Mouse (Mus musculus): Measurements from ENCODE around the gene Plac1.

Plac1 gene

GRCm38 (mm10) chrX:53201616-53202015 is 38.3 kb downstream of the Plac1 start:
- in situ Hi-C loops (cut with MseI, MboI), result no loop called here

DNA sequence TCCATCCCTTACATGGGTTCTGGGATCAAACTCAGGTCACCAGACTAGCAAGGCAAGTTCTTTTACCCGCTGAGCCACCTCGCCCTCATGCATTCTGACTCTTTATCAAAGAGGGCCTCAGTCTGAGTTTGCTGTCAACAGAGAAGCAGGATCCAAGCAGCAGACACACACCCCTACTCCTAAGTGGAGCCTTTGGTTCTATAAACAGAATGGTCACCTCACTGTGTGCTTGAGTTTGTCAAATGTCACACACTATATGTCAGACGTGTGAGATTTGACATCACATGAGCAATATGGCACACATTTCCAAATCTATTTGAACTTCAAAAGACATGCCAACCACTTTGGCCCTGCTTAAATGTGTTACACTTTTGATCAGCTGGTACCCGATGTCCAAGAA is 42.2 kb downstream of the Plac1 start:
- in situ Hi-C loops (cut with MseI, MboI), result no loop called here

GRCm38 (mm10) chrX:53196392-53196791 is 43.5 kb downstream of the Plac1 start:
- in situ Hi-C loops (cut with MseI, MboI), result no loop called here

GRCm38 (mm10) chrX:53188692-53189091 is 51.2 kb downstream of the Plac1 start:
- in situ Hi-C loops (cut with MseI, MboI), result no loop called here

DNA sequence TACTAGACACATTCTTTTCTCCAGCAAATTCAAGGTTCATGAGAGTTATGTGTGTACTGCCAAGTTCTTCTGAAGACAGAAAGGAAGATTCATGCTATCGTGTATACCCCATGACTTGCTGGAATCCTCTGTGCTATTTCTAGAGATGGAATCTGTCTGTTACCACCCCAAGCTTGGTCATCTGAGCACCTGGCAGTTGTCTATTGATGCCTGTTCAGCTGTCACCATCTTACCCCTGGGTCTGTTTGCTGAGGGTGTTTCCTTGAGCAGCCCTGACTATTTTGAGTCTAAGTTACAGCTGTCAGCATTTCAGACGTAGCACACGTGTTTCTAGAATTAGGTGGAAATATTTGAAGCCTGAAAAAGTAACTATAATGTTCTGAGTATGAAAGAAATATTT is 60.1 kb downstream of the Plac1 start:
- in situ Hi-C loops (cut with MseI, MboI), result no loop called here

- in situ Hi-C loops (cut with MseI, MboI), result no loop called here
Measured at GRCm38 (mm10) chrX:53176296-53176695, 63.6 kb downstream of the Plac1 start.

- in situ Hi-C loops (cut with MseI, MboI), result no loop called here
Measured at GRCm38 (mm10) chrX:53168623-53169022, 71.3 kb downstream of the Plac1 start.

- in situ Hi-C loops (cut with MseI, MboI), result no loop called here
Measured at GRCm38 (mm10) chrX:53166901-53167525, 72.9 kb downstream of the Plac1 start.

GRCm38 (mm10) chrX:53166251-53166900 is 73.5 kb downstream of the Plac1 start:
- in situ Hi-C loops (cut with MseI, MboI), result no loop called here

DNA sequence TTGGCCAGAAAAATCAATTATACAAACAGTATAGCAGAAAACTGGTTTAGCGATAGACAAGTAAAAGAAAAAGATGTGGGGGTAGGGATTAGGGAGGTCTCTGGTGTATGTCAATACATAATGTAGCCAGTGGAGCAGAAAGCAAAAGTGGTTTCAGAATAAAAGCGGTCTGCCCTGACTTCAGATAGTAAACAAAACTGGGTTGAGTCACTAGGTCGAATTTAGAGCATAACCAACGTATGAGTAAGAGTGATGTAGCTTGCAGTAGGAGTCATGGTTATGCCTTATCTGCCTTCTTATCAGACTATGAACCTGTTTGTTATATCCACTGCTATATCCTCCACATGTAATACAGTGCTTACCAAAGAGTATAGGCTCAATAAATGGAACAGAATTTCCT is 77.3 kb downstream of the Plac1 start:
- in situ Hi-C loops (cut with MseI, MboI), result no loop called here

GRCm38 (mm10) chrX:53161583-53161982 is 78.3 kb downstream of the Plac1 start:
- in situ Hi-C loops (cut with MseI, MboI), result no loop called here

DNA sequence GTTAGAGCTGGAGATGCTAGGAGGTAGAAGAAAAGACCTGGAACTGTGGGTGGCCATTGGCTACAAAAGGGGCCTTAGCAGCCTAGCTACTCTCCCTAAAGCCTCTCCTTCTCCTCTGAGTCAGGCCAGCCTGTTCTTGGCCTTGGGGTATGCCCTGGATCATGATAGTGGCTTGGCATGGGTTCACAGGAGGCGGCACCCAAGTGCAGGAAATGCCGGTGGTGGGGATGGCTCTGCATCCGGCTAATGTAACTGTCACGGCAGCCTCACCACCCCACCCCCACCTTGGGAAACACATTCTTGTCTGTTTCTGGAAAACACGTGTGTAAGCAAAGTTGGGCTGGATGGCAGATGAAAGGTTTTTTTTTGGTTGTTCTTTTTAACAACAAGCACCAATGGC is 78.8 kb downstream of the Plac1 start:
- in situ Hi-C loops (cut with MseI, MboI), result no loop called here

- in situ Hi-C loops (cut with MseI, MboI), result no loop called here
Measured at GRCm38 (mm10) chrX:53148039-53148438, 91.9 kb downstream of the Plac1 start.

- in situ Hi-C loops (cut with MseI, MboI), result no loop called here
Measured at GRCm38 (mm10) chrX:53146389-53146917, 93.5 kb downstream of the Plac1 start.

DNA sequence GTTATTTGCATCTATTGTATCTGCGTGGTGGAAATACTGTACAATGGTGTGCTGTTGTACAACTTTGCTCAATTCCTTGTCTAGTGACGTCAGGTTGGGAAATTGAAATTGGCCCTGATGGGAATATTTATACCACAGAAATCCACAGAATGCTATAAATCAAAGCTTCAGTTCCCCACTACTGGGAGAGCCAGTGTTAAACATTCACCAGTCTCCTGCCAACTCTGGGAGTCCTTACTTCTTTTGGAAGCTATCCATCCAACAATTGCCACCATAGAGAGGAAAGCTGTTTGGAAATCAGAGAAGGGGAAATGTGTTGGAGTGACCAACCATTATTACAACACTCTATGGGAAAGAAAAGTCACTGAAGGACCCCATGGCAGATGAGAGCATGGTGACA is 100.3 kb downstream of the Plac1 start:
- in situ Hi-C loops (cut with MseI, MboI), result no loop called here

- in situ Hi-C loops (cut with MseI, MboI), result no loop called here
Measured at GRCm38 (mm10) chrX:53137066-53137465, 102.8 kb downstream of the Plac1 start.

DNA sequence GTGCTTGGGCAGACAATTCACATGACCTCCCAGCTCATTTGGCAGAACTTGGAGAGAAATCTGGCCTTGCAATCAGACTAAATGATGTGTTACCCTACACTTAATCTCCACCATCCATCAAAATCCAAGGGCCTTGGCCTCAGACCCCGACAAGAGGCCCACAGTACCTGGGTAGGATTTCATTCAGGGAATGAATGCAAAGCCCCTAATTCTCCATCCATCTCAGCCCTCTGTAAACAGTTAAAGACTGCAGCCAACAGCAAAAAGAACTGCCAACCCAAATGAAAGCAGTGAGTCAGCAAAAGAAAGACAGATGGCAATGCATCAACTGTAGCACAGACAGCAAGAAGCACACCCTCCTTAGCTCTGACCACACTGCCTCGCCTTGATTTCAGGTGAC is 110.4 kb downstream of the Plac1 start:
- in situ Hi-C loops (cut with MseI, MboI), result no loop called here

DNA sequence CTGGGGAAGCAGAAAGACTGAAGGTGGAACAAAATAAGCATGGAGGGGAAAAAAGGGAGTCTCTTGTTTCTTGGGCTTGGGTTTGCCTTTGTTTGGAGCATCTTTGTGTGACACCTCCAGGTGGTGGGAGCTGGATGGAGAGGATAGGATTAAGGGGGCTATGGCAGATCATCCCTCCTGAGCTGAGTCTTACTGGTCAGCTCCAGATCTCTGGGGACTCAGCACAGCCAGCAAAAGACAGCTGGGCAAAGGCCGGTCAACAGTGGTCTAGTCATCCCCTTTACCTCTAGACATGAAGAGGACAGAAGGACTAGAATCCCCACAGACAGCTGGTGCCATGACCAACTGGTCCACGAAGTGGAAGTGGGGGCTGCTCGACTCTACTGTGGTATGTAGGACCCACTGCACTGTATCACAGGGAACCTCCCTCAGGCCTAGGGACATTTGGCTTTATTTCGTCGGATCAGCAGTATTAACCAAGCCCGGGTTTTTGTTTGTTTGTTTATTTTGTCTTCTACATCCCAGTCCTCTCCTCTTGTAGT is 113.3 kb downstream of the Plac1 start:
- in situ Hi-C loops (cut with MseI, MboI), result no loop called here

DNA sequence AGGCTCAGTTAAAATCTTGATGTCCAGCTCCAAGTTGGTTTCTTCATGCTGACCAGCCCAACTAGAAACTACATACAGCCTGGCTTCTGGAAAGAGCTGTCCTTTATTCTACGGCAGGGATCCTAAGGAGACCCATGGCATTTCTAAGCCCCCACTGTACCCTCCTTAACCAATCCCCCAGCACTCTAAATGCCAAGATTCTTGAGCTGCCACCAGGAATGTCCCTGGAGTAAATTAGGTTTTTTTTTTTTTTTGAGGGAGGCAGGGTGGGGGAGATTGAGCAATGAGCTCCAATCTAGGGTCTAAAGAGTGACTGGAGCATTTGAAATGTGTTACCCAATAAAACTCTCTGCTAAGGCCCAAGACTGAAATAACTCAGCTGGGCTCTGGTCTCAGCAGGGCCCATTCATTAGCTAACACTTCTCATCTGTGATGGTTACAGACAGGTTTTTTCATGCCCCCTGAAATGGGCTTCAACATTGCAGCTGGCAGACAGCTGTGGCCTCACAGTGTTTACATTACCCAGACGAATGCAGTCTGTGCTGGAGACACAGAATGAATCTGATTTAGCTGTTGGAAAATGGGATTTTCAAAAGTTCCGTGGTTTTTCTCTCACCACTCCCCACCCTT is 114.0 kb downstream of the Plac1 start:
- in situ Hi-C loops (cut with MseI, MboI), result no loop called here

- in situ Hi-C loops (cut with MseI, MboI), result no loop called here
Measured at GRCm38 (mm10) chrX:53123562-53123961, 116.3 kb downstream of the Plac1 start.

GRCm38 (mm10) chrX:53118631-53119030 is 121.3 kb downstream of the Plac1 start:
- in situ Hi-C loops (cut with MseI, MboI), result no loop called here

DNA sequence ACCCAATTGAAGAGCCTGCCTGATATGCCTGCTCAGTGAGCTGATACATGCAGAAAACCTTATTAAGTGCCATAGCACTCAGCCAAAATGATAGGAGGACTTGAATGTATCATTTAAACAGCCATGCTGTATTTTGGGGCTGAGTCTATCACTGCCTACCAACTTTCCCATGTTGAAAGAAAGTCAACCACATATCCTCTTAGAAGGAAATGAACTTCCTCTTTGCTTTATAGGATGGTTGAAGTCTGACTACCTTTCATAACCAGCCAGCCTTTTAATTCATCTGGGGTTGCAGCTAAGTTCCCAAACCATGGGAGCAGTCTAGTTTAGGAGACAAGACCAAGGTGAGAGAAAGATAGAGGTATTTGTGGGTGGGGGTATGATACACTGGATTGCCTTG is 121.9 kb downstream of the Plac1 start:
- in situ Hi-C loops (cut with MseI, MboI), result no loop called here

- in situ Hi-C loops (cut with MseI, MboI), result no loop called here
Measured at GRCm38 (mm10) chrX:53114994-53115393, 124.9 kb downstream of the Plac1 start.
